Mouse (Mus musculus) cerebellum, postnatal 36 days (tissue): ENCODE results near the gene Olfr851.

Experiments
- DNase-seq, 2 experiments: peaks; one replicate each; pipeline ENCODE4 v3.0.0; 2021 to 2022; ENCODE audit warnings: mixed read lengths in 2 of 2

Olfr851 gene

GRCm38 (mm10) chr9:19492995-19493394 lies at the start of gene Olfr851:
Olfr851 (plus strand) TSS chr9:19493295.
- no peak for DNase-seq

GRCm38 (mm10) chr9:19478148-19478547 lies 14.9 kb upstream of the Olfr851 start, which contains the start of gene Olfr850:
Olfr850 (minus strand) TSS chr9:19478248.
- DNase-seq: no peak

GRCm38 (mm10) chr9:19540976-19541375 lies 47.9 kb downstream of the Olfr851 start, which contains the start of gene Olfr853:
Olfr853 (minus strand) TSS chr9:19541076.
- no peak for DNase-seq
